Mouse (Mus musculus): ENCODE measurements at regions not wholly inside any gene's neighbourhood (a gene's known extent, or its start where the extent isn't known, plus 50 kb on each side); places are given as distances from the start of the nearest gene placed in this dataset.

DNA sequence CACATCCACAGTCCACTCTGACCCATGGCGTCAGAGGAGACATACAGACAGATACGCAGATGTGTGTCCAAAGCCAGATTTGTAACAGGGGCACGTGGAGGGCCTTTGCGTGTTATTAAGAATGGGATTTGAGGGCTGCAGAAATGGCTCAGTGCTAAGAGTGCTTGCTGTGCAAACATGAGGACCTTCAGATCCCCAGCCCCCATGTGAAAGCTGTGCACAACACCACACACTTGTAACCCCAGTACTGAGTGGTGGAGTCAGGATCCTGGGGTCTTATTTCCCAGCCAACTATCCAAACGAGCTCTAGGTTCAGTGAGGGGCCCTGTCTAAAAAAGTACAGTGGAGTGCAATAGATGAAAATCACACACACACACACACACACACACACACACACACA lies 177.4 kb downstream of the Slc4a3 start:
- TF ChIP-seq CTCF (IDR thresholded peaks at IDR 0.05; ENCODE audit: low read depth) (no peak), EP300 (IDR thresholded peaks at IDR 0.05; ENCODE audit: low read depth) (no peak)

Measured in heart, postnatal 0 days (tissue).